In the genomic region with DNA sequence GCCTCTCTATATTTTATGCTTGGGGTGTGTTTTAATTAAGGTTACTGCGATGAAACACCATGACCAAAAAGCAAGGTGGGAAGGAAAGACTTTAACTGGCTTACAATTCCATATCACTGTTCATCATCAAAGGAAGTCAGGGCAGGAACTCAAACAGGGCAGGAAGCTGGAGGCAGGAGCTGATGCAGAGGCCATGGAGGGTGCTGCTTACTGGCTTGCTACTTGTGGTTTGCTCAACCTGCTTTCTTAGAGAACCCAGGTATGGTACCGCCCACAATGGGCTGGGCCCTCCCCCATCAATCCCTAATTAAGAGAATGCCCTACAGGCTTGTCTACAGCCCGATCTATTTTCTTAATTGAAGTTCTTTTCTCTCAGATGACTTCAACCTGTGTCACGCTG, we compare ENCODE assay signal across 20 mouse cellular contexts. TPM values are rescaled to one million over a fixed set of nuclear protein-coding genes. Genes with fewer than 3 reads are reported as not detected.
"Had no signal": no experiment of that assay in that cellular context is flagged by ENCODE, and none has a peak within 500 bp of the region (broad histone marks: within the 10 kb centered on the region; RNA-seq: fewer than 3 reads in every experiment).

No protein-coding gene starts in this region.

- H3K4me3 ChIP-seq: heart, embryonic 10.5 days; heart, embryonic 12.5 days; hindbrain, embryonic 10.5 days; hindbrain, embryonic 12.5 days; intestine, embryonic 15.5 days; limb, embryonic 13.5 days; limb, embryonic 15.5 days; liver, embryonic 12.5 days had no signal

- H3K27ac ChIP-seq: heart, embryonic 10.5 days; hindbrain, embryonic 10.5 days; hindbrain, embryonic 12.5 days; hindbrain, embryonic 14.5 days; intestine, embryonic 15.5 days; limb, embryonic 13.5 days; limb, embryonic 15.5 days; liver, embryonic 12.5 days; liver, embryonic 14.5 days had no signal

- DNase-seq: gastrocnemius, postnatal 14 days; heart, postnatal 14 days; heart, postnatal 4 days; kidney, adult 18-20 months; kidney, adult 8-10 months; kidney, postnatal 10 days; kidney, postnatal 25 days; kidney, postnatal 4 days; lung, adult 18-20 months had no signal

- H3K4me1 ChIP-seq: liver, embryonic 12.5 days had no signal

RNA-seq across cellular contexts. Expression of gene Pomc, which starts 56.5 kb away (rescaled TPM):
- polyA plus RNA-seq: liver, adult 2 months had no signal
